Mouse (Mus musculus) liver, postnatal 0 days (tissue): ENCODE data around the gene Ror1.

Experiments used
- CTCF ChIP-seq: sonication (generic); IDR thresholded peaks from 2 replicates; pipeline ENCODE4 v1.5.1; 2016; ENCODE audit warnings: antibody characterized with exemption, low read depth
- EP300 ChIP-seq: IDR thresholded peaks from 2 replicates; pipeline ENCODE4 v1.6.1; 2016; ENCODE audit warnings: antibody characterized with exemption, low read depth, mild to moderate bottlenecking

DNA sequence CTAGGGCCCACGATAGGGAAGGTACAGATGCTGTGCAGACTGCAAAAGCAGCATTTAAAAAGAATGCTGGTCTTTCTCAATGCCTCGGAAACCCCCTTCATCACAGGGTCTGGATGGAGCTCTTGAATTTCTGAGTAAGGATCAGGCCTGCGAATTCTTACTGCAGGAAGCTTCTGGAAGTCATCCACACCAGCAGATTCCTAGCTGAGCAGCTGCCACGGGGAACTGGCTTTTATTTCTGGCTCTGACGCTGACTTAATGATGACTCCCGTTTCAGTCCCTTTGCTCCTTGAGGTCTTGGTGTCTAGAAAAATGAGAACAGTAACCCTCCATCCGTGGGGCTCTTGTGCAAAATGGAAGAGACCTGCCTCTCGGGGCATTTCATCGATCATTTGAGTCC lies 39.5 kb upstream of the Ror1 start:
- TF ChIP-seq CTCF: no peak
- no peak for TF ChIP-seq EP300
